Mouse (Mus musculus) cortical plate, adult 2 months (tissue): ENCODE measurements around the gene Nfam1.

Experiments used
- CTCF ChIP-seq: fragments of 200-500 bp; IDR thresholded peaks from 2 replicates; pipeline ENCODE4 v1.5.1; 2011; ENCODE audit warnings: mild to moderate bottlenecking, control low read depth, low read length; ENCODE audit not compliant: insufficient read depth; ENCODE audit errors: extremely low read depth
- POLR2A ChIP-seq: fragments of 200-500 bp; IDR thresholded peaks from 2 replicates; pipeline ENCODE4 v1.6.1; 2011; ENCODE audit warnings: mild to moderate bottlenecking, low read length, control low read depth; ENCODE audit not compliant: insufficient read depth; ENCODE audit errors: extremely low read depth

DNA sequence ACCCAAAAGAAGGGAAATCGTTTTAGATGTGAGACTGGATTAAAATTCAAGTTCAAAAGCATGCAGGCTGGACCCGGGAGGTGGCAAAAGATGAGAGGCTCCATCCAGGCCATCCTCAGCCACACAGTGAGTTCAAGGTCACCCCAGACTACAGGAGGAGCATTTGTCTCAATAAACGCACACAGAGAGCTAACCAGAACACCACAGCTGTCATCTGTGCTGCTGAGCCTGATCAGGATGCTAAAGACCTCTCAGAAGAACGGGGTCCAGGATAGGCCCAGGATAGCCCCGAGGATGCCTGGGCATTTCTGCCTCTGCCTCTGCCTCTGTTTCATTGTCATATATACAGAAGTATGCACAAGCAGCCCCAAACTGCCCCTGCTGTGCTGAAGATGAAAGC, 22.5 kb upstream of the Nfam1 start:
- TF ChIP-seq POLR2A (no peak), CTCF (no peak)
